Mouse (Mus musculus): Measurements from ENCODE around the gene Klhdc7b.

Gene Klhdc7b

GRCm38 (mm10) chr15:89374801-89375534 is 9.7 kb upstream of the Klhdc7b start:
- no peak for DNase-seq (ENCODE audit: low spot score in 2 of 2)

- DNase-seq (ENCODE audit: low spot score in 2 of 2): no peak
These were observed 8.7 kb upstream of the Klhdc7b start for GRCm38 (mm10) chr15:89376040-89376439.

- no peak for DNase-seq (ENCODE audit: low spot score in 2 of 2)
These were observed 7.8 kb upstream of the Klhdc7b start, which contains the start of gene Tymp for GRCm38 (mm10) chr15:89376957-89377356. Tymp (minus strand) TSS chr15:89377039.

- DNase-seq (ENCODE audit: low spot score in 2 of 2): no peak
These were observed 7.4 kb upstream of the Klhdc7b start for GRCm38 (mm10) chr15:89377362-89377761.

- no peak for DNase-seq (ENCODE audit: low spot score in 2 of 2)
These were observed 6.5 kb upstream of the Klhdc7b start for GRCm38 (mm10) chr15:89377938-89378828.

- DNase-seq (ENCODE audit: low spot score in 2 of 2): no peak
These were observed 5.8 kb upstream of the Klhdc7b start, which contains the start of gene Odf3b for GRCm38 (mm10) chr15:89378831-89379401. Odf3b (minus strand) TSS chr15:89379282.

GRCm38 (mm10) chr15:89379429-89379828 is 5.3 kb upstream of the Klhdc7b start:
- DNase-seq (ENCODE audit: low spot score in 2 of 2): no peak

- no peak for DNase-seq (ENCODE audit: low spot score in 2 of 2)
These were observed 2.4 kb downstream of the Klhdc7b start for GRCm38 (mm10) chr15:89387127-89387526.

- no peak for DNase-seq (ENCODE audit: low spot score in 2 of 2)
These were observed 5.4 kb downstream of the Klhdc7b start for GRCm38 (mm10) chr15:89390081-89390480.

GRCm38 (mm10) chr15:89396883-89397282 is 12.2 kb downstream of the Klhdc7b start:
- DNase-seq (ENCODE audit: low spot score in 2 of 2): no peak

GRCm38 (mm10) chr15:89398146-89398545 is 13.4 kb downstream of the Klhdc7b start:
- no peak for DNase-seq (ENCODE audit: low spot score in 2 of 2)

GRCm38 (mm10) chr15:89399716-89400115 is 15.0 kb downstream of the Klhdc7b start:
- no peak for DNase-seq (ENCODE audit: low spot score in 2 of 2)

GRCm38 (mm10) chr15:89402471-89402870 is 17.8 kb downstream of the Klhdc7b start:
- DNase-seq (ENCODE audit: low spot score in 2 of 2): no peak

- DNase-seq (ENCODE audit: low spot score in 2 of 2): no peak
These were observed 20.3 kb downstream of the Klhdc7b start for GRCm38 (mm10) chr15:89404831-89405623.

GRCm38 (mm10) chr15:89406691-89407090 is 22.0 kb downstream of the Klhdc7b start:
- no peak for DNase-seq (ENCODE audit: low spot score in 2 of 2)

- no peak for DNase-seq (ENCODE audit: low spot score in 2 of 2)
These were observed 25.4 kb downstream of the Klhdc7b start, which contains the start of gene Syce3 for GRCm38 (mm10) chr15:89410118-89410517. Syce3 (minus strand) TSS chr15:89410503.

- no peak for DNase-seq (ENCODE audit: low spot score in 2 of 2)
These were observed 30.6 kb downstream of the Klhdc7b start for GRCm38 (mm10) chr15:89415282-89415681.

GRCm38 (mm10) chr15:89421938-89422337 is 37.2 kb downstream of the Klhdc7b start:
- DNase-seq (ENCODE audit: low spot score in 2 of 2): no peak

GRCm38 (mm10) chr15:89424621-89425020 is 39.9 kb downstream of the Klhdc7b start:
- no peak for DNase-seq (ENCODE audit: low spot score in 2 of 2)

GRCm38 (mm10) chr15:89425711-89426121 is 41.0 kb downstream of the Klhdc7b start, which contains the start of gene Cpt1b:
Cpt1b (minus strand) TSS chr15:89425863.
- no peak for DNase-seq (ENCODE audit: low spot score in 2 of 2)

- no peak for DNase-seq (ENCODE audit: low spot score in 2 of 2)
These were observed 42.0 kb downstream of the Klhdc7b start for GRCm38 (mm10) chr15:89426716-89427115.

All from spleen, postnatal 14 days (tissue).